Mouse (Mus musculus) CH12.LX (cell line): ENCODE measurements around the gene Cog1.
A peak's percentile ranks its signal among the peaks of the same experiment; 100 is the strongest.

Experiments
- CTCF ChIP-seq, 2 experiments: IDR thresholded peaks in 1 of 2; conservative IDR thresholded peaks in 1 of 2; 2 replicates each; pipeline ENCODE4 v1.5.1; 2011 to 2012; ENCODE audit warnings: low read depth in 2 of 2, low read length in 2 of 2, improper control_type of control experiment in 1 of 2, inconsistent platforms in 1 of 2, mild to moderate bottlenecking in 1 of 2, moderate library complexity in 1 of 2
- EP300 ChIP-seq: IDR thresholded peaks from 2 replicates; pipeline ENCODE4 v1.6.1; 2011; ENCODE audit warnings: low read length, improper control_type of control experiment
- JUND ChIP-seq: conservative IDR thresholded peaks from 2 replicates; pipeline ENCODE4 v1.6.1; 2011; ENCODE audit warnings: low read depth, low read length, improper control_type of control experiment
- MAX ChIP-seq: IDR thresholded peaks from 2 replicates; pipeline ENCODE4 v1.6.1; 2011; ENCODE audit warnings: low read length, improper control_type of control experiment
- MYC ChIP-seq: IDR thresholded peaks from 2 replicates; pipeline ENCODE4 v1.6.1; 2011; ENCODE audit warnings: low read depth, mild to moderate bottlenecking, improper control_type of control experiment, low read length
- NELFE ChIP-seq: IDR thresholded peaks from 2 replicates; pipeline ENCODE4 v1.6.1; 2011; ENCODE audit warnings: low read depth, low read length, improper control_type of control experiment
- POLR2A ChIP-seq: IDR thresholded peaks from 2 replicates; pipeline ENCODE4 v1.6.1; 2011; ENCODE audit warnings: low read depth, mild to moderate bottlenecking, improper control_type of control experiment, low read length
- USF1 ChIP-seq: IDR thresholded peaks from 2 replicates; pipeline ENCODE4 v1.6.1; 2014; ENCODE audit warnings: low read depth, mild to moderate bottlenecking, inconsistent platforms, low read length, improper control_type of control experiment
- ZNF384 ChIP-seq: IDR thresholded peaks from 2 replicates; pipeline ENCODE4 v1.6.1; 2012; ENCODE audit warnings: low read depth, low read length, improper control_type of control experiment, inconsistent platforms

GRCm38 (mm10) chr11:113627785-113628184 lies 21.2 kb upstream of the Cog1 start:
- TF ChIP-seq POLR2A (no peak), CTCF (conservative IDR thresholded peaks at IDR 0.05 in 1 of 2, IDR thresholded peaks at IDR 0.05 in 1 of 2; ENCODE audit: low read depth in 2 of 2, low read length in 2 of 2) (peak; percentile 40 to 65; a peak in 3 of 4 replicates), EP300 (no peak), USF1 (no peak), MAX (no peak), JUND (no peak), ZNF384 (no peak), MYC (no peak), NELFE (no peak)
